Mouse (Mus musculus): Measurements from ENCODE around the gene Elp6.

The Elp6 gene

GRCm38 (mm10) chr9:110304969-110305651 is at the start of gene Elp6:
TSS of gene Elp6 (plus strand) at chr9:110305173.
- DNase-seq (ENCODE audit: low read depth): peak; percentile 80

DNA sequence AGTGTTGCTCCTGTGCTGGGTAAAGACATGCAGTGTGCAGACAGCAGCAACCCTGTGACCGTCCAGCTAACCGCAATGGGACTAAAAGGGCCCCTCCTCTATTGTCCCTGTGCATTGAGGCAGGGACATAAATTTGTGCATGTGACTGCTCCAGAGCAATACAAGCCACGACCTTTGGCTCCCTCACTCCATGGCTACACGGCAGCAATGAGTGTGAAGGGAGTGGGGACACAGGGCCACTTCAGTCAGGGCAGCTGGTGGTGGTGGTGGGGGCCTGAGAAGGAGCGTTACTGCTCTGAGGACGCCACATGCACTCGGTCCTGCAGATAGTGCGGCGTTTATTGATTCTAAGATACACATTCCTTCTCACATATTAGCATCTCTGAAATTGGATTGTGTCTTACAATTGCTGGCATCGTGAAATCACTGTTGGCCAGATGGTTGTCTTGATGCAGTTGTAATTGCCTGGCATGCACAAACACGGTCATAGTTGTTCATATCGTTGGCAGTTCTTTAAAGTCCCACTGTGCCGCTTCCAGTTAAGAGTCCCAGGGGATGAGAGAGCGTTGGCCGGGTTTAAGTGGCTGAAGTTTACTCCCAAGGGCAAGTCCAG is 49.5 kb upstream of the Elp6 start:
- DNase-seq (ENCODE audit: low read depth): no peak

DNA sequence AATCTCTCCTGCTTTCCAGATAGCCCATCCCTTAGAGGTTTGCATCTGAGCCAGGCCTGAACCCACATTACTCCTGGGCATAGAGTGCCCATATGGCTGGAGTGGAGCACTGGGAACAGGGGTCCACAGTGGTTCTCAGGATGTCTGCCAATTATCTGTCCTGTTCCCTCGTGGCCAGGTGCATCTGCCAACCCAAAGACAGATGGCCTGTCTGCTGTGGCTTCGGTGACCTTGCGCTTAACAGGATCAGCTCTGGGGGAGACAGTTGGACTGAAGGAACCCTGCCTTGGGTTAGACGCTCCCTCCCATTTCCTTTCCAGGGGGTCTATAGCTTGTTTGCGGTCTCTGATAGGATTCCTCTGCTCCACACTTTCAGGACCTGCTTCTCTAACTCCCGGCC is 46.3 kb upstream of the Elp6 start:
- DNase-seq (ENCODE audit: low read depth): no peak

GRCm38 (mm10) chr9:110259118-110259517 is 45.9 kb upstream of the Elp6 start:
- DNase-seq (ENCODE audit: low read depth): no peak

DNA sequence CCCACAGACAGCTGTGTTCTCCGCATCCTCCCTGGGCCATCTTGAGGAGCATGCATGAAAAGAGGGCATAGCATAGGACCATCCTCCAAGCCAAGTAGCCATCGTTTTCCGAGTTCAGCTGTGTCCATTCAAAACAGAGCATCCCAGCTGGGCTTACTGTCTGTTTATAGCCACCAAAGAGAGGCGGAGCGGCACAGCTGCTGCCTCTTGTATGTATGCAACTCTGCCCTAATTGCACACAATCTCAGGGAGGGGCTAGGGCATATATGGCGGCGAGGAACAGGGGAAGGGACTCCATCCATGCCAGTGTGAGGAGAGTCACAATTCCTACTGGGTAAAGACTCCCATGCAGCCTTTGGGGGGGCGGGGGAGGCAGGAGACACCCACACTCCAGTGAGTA is 41.8 kb upstream of the Elp6 start:
- DNase-seq (ENCODE audit: low read depth): no peak

GRCm38 (mm10) chr9:110264991-110265390 is 40.0 kb upstream of the Elp6 start:
- DNase-seq (ENCODE audit: low read depth): no peak

DNA sequence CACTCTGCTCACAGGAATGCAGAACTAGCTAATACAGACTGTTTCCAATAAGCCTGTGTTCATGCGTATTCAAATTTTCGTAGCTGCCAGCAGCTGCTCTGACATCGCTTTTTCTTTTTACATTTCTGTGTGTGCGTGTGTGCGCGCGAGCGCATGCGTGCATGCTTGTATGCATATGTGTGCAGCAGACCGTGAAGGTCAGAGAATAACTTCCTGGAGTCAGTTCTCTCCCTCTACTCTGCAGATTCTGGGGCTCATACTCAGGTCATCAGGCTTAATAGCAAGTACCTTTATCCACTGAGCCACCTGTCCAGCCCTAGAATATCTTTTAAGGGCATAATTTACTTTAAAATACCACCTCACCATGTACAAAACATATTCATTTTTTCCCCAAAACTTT is 36.6 kb upstream of the Elp6 start:
- DNase-seq (ENCODE audit: low read depth): no peak

DNA sequence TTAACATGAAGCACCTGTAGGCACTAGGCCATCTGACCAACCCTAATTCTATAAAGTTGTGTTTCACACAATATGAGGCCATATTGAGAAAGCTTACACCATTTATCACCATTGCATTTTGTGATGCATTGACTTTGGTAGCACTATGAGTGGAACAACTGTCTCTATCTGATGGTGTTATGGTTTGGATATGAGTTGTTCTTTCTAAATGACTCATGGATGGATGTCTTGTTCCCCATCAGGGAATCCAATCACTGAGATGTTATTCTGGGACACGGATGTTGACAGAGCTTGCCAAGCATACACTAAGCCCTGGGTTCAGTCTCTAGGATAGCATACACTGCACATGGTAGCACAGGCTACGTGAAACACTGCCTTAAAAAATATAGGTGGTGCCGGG is 32.6 kb upstream of the Elp6 start:
- no peak for DNase-seq (ENCODE audit: low read depth)

DNA sequence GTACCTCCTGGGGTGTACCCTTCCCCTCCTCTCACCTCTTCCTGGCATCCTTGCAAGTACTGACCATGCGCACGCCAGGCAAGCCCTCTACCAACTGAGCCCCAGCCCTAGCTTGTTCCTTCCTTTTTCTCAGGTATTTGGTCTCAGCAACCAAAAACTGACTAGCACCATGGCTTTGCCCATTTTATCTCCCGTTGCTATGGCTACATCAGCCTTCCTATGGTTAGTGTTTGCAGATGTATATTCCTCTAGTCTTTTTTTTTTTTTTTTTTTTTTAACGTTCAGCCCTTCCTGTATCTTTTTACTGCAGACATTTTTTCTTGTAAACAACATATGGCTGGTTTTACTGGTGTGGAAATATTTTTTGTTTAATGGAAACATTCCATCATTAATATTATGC is 31.5 kb upstream of the Elp6 start:
- no peak for DNase-seq (ENCODE audit: low read depth)

- no peak for DNase-seq (ENCODE audit: low read depth)
Observed at GRCm38 (mm10) chr9:110275882-110276281, 29.1 kb upstream of the Elp6 start.

DNA sequence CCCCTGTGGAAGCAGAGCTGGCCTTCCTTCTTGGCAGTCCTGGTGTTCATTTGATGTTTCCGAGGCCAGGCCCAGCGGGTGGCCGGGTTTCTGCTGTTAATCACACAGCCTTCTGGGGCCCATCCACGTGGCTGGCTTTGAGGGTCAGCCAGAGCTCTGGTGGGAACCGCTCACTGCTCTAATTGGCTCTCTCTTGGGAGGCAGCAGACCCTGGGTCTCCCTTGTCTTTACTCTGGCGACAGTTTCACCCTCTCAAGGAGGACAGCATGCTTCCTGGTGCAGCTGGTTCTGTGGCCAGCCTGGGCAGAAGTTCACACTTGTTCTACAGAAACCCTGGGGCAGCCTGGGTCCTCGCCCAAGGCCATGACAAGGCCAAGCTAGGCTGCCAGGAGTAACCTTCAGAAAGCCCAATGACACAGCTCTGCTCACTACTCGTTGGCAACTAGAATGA is 27.5 kb upstream of the Elp6 start:
- no peak for DNase-seq (ENCODE audit: low read depth)

GRCm38 (mm10) chr9:110284075-110284697 is 20.8 kb upstream of the Elp6 start:
- no peak for DNase-seq (ENCODE audit: low read depth)

GRCm38 (mm10) chr9:110287321-110287924 is 17.6 kb upstream of the Elp6 start:
- DNase-seq (ENCODE audit: low read depth): no peak

DNA sequence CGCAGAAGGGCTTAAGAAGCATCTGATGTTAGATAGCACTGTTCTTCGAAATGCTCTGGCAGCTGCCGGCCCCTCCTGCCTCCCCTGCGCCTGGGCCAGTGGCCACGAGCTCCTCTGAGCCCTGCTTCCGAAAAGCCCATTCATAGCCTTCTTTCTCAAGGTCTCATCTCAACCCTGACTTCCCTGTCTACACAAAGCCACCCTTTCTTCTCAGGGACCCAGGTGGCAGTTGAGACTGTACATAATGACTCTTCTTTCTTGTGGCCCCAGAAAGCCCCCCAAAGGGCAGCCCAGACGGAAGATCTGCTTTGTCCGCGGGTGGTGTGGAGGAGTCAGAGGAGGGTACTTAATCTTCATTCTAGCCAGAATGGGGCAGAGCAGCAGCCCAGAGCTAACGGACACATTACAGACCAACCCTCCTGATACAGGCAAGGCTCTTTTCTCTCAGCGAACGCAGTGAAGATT is 11.7 kb upstream of the Elp6 start:
- no peak for DNase-seq (ENCODE audit: low read depth)

- DNase-seq (ENCODE audit: low read depth): no peak
Observed at GRCm38 (mm10) chr9:110293873-110294415, 11.0 kb upstream of the Elp6 start.

DNA sequence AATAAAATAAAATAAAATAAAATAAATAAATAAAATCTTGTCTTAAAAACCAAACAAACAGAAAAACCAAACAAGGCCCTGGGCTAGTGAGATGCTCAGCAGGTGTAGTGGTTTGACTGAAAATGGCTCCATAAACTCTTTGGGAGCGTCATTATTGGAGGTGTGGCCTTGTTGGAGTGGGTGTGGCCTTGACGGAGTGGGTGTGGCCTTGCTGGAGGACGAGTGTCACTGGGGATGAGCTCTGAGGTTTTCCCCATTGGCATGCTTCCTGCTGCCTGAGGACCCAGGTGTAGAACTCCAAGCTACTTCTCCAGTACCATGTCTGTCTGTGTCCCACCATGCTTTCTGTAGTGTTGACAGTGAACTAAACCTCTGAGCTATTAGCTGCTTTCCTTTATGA is 10.2 kb upstream of the Elp6 start:
- DNase-seq (ENCODE audit: low read depth): no peak

- peak; percentile 80 for DNase-seq (ENCODE audit: low read depth)
Observed at GRCm38 (mm10) chr9:110296867-110297627, 7.9 kb upstream of the Elp6 start.

GRCm38 (mm10) chr9:110304516-110304915 is 457 bp upstream of the Elp6 start:
- DNase-seq (ENCODE audit: low read depth): no peak

DNA sequence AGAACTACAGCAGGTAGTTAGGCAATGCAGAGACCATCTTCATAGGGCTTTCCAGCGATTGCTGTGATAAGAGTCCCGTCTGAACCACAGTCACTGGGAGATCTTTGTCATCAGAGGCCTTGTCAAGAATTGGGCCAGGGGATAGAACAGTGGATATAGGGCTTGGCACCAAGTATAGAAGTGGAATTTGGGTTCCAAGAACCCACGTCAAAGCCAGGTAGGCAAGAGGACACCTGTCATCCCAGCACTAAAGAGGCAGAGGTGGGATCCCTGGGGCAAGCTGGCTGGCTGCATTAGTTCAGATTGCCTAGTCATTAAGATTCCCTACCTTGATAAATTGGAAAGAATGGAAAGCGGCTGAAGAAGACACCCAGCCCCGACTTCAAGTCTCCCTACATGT is 1.4 kb downstream of the Elp6 start:
- no peak for DNase-seq (ENCODE audit: low read depth)

- no peak for DNase-seq (ENCODE audit: low read depth)
Observed at GRCm38 (mm10) chr9:110314706-110315105, 9.7 kb downstream of the Elp6 start.

DNA sequence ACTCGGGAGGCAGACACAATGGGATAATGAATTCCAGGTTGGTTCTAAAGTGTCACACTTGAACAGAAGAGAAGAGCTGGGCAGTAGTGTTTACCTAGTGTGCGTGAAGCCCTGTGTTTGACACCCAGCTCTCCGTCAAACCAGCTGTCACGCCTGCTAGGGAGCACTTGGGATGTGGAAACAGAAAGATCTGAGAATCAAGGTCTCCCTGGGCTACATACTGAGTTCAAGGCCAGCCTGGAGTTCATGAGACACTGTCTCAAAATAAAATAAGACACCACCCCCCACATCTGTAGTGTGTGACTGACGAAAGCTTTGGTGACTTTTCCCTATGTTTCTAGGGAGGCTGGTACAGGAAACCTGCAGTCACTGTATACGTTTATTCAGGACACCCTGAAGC is 10.4 kb downstream of the Elp6 start:
- DNase-seq (ENCODE audit: low read depth): no peak

GRCm38 (mm10) chr9:110315904-110316303 is 10.9 kb downstream of the Elp6 start:
- DNase-seq (ENCODE audit: low read depth): no peak
